Mouse (Mus musculus): ENCODE measurements around the gene Wdr82. TPM values are rescaled to one million over a fixed set of nuclear protein-coding genes. Genes with fewer than 3 reads are reported as not detected.

Gene Wdr82
- total and polyA plus RNA-seq, 3 experiments, result 70.4 to 131 (median 100) TPM

- Histone ChIP-seq H3K79me2 (replicated peaks; ENCODE audit: control insufficient read depth, extremely low read depth, insufficient read depth, poor library complexity, severe bottlenecking) (peaks cover 2% of the 10 kb centered on the region; the same call in 1 of the 2 replicates), H3K4me1 (ENCODE audit: control insufficient read depth in 1 of 2, insufficient read depth in 2 of 2) (peaks cover 8 to 49% of the 10 kb centered on the region in 2 experiments), H3K9me3 (replicated peaks; ENCODE audit: low read length) (no peaks in the 10 kb centered on the region), H3K36me3 (replicated peaks in 1 of 2; ENCODE audit: control insufficient read depth in 1 of 2, insufficient read depth in 1 of 2, low read length in 1 of 2) (peaks cover 77 to 86% of the 10 kb centered on the region in 2 experiments), H3K27ac (ENCODE audit: insufficient read depth, low read depth) (no peak overlapping the region), H3K27me3 (replicated peaks) (no peaks in the 10 kb centered on the region), H3K4me2 (ENCODE audit: insufficient read depth, low read depth, poor library complexity, severe bottlenecking) (no peak overlapping the region), H3K4me3 (replicated peaks in 1 of 3; ENCODE audit: low read depth in 2 of 3, low read length in 2 of 3, poor library complexity in 1 of 3) (no peak overlapping the region), H3K9ac (ENCODE audit: insufficient read depth, low read depth) (no peak overlapping the region)
- DNase-seq (ENCODE audit: extremely low read depth), result no peak
- dilution Hi-C loops (cut with MboI; ENCODE audit: extremely low pct_ligation_motif_present, extremely low pct_unique_long_range_greater_than_20kb, low sequenced_read_pairs) (no loop called here), in situ Hi-C loops (cut with MboI; ENCODE audit: low pct_ligation_motif_present, low pct_unique_long_range_greater_than_20kb, low sequenced_read_pairs) (no loop called here)
- TF ChIP-seq ELF1 (IDR thresholded peaks at IDR 0.05; ENCODE audit: low read depth, low read length), result no peak
- TF ChIP-seq ZC3H11A (IDR thresholded peaks at IDR 0.05; ENCODE audit: low read depth, low read length), result no peak
- no peak for TF ChIP-seq E2F4 (IDR thresholded peaks at IDR 0.05; ENCODE audit: insufficient replicate concordance, low read depth, low read length)
- TF ChIP-seq EP300 (IDR thresholded peaks at IDR 0.05; ENCODE audit: low read length), result no peak
- TF ChIP-seq JUN (IDR thresholded peaks at IDR 0.05; ENCODE audit: insufficient read depth, low read depth, low read length), result no peak
- no peak for TF ChIP-seq RCOR1 (conservative IDR thresholded peaks at IDR 0.05; ENCODE audit: low read depth, low read length)
- TF ChIP-seq NRF1 (IDR thresholded peaks at IDR 0.05; ENCODE audit: low read depth, low read length), result no peak
- TF ChIP-seq PAX5 (IDR thresholded peaks at IDR 0.05; ENCODE audit: low read length), result no peak
- no peak for TF ChIP-seq RAD21 (IDR thresholded peaks at IDR 0.05; ENCODE audit: low read depth, low read length)
- TF ChIP-seq MAZ (IDR thresholded peaks at IDR 0.05; ENCODE audit: low read depth, low read length), result no peak
- TF ChIP-seq TBP (conservative IDR thresholded peaks at IDR 0.05; ENCODE audit: low read depth, low read length), result no peak
- no peak for TF ChIP-seq USF2 (conservative IDR thresholded peaks at IDR 0.05; ENCODE audit: low read depth, low read length)
- TF ChIP-seq TCF12 (IDR thresholded peaks at IDR 0.05; ENCODE audit: low read depth, low read length), result no peak
These were observed 21.3 kb downstream of the Wdr82 start for GRCm38 (mm10) chr9:106192024-106192423.

GRCm38 (mm10) chr9:106192998-106193397 is 22.3 kb downstream of the Wdr82 start:
- peaks cover 5% of the 10 kb centered on the region; the same call in 1 of the 2 replicates for H3K79me2 ChIP-seq (replicated peaks; ENCODE audit: control insufficient read depth, extremely low read depth, insufficient read depth, poor library complexity, severe bottlenecking)
- H3K4me1 ChIP-seq (ENCODE audit: control insufficient read depth in 1 of 2, insufficient read depth in 2 of 2), result peaks cover 18 to 59% of the 10 kb centered on the region in 2 experiments
- dilution Hi-C loops (cut with MboI; ENCODE audit: extremely low pct_ligation_motif_present, extremely low pct_unique_long_range_greater_than_20kb, low sequenced_read_pairs), result no loop called here
- peaks cover 70 to 85% of the 10 kb centered on the region in 2 experiments for H3K36me3 ChIP-seq (replicated peaks in 1 of 2; ENCODE audit: control insufficient read depth in 1 of 2, insufficient read depth in 1 of 2, low read length in 1 of 2)
- no peak overlapping the region for H3K4me2 ChIP-seq (ENCODE audit: insufficient read depth, low read depth, poor library complexity, severe bottlenecking)
- no peak overlapping the region for H3K9ac ChIP-seq (ENCODE audit: insufficient read depth, low read depth)
- H3K4me3 ChIP-seq (replicated peaks in 1 of 3; ENCODE audit: low read depth in 2 of 3, low read length in 2 of 3, poor library complexity in 1 of 3), result no peak overlapping the region
- H3K9me3 ChIP-seq (replicated peaks; ENCODE audit: low read length), result no peaks in the 10 kb centered on the region
- in situ Hi-C loops (cut with MboI; ENCODE audit: low pct_ligation_motif_present, low pct_unique_long_range_greater_than_20kb, low sequenced_read_pairs), result no loop called here
- TF ChIP-seq SMC3 (IDR thresholded peaks at IDR 0.05; ENCODE audit: low read depth, low read length) (peak; percentile 19; the same call in 1 of the 2 replicates), HCFC1 (IDR thresholded peaks at IDR 0.05; ENCODE audit: low read depth, low read length) (no peak), BHLHE40 (IDR thresholded peaks at IDR 0.05; ENCODE audit: low read depth, low read length) (0 out of 2 replicates have a peak, but pooled peaks have one; percentile 16), SIN3A (IDR thresholded peaks at IDR 0.05; ENCODE audit: low read length) (peak; percentile 59; the same call in 1 of the 2 replicates), TCF12 (IDR thresholded peaks at IDR 0.05; ENCODE audit: low read depth, low read length) (peak; percentile 20; the same call in 1 of the 2 replicates), EP300 (IDR thresholded peaks at IDR 0.05; ENCODE audit: low read length) (peak; percentile 79), CHD2 (IDR thresholded peaks at IDR 0.05; ENCODE audit: low read length) (peak; percentile 29; the same call in 1 of the 2 replicates), POLR2AphosphoS2 (IDR thresholded peaks at IDR 0.05; ENCODE audit: low read depth, low read length) (no peak), MAX (IDR thresholded peaks at IDR 0.05; ENCODE audit: low read length) (peak; percentile 39; the same call in 1 of the 2 replicates), ETS1 (conservative IDR thresholded peaks at IDR 0.05; ENCODE audit: low read depth, low read length) (peak; percentile 23; the same call in 1 of the 2 replicates), TBP (conservative IDR thresholded peaks at IDR 0.05; ENCODE audit: low read depth, low read length) (peak; percentile 52; the same call in 1 of the 2 replicates), PAX5 (IDR thresholded peaks at IDR 0.05; ENCODE audit: low read length) (no peak), POLR2A (IDR thresholded peaks at IDR 0.05; ENCODE audit: low read depth, low read length) (0 out of 2 replicates have a peak, but pooled peaks have one; percentile 12), ZMIZ1 (IDR thresholded peaks at IDR 0.05; ENCODE audit: low read depth, low read length) (no peak), MAFK (IDR thresholded peaks at IDR 0.05; ENCODE audit: insufficient replicate concordance, low read length) (no peak), IRF4 (IDR thresholded peaks at IDR 0.05; ENCODE audit: low read depth, low read length) (peak; percentile 34; the same call in 1 of the 2 replicates), ELF1 (IDR thresholded peaks at IDR 0.05; ENCODE audit: low read depth, low read length) (peak; percentile 16; the same call in 1 of the 2 replicates)
- no peaks in the 10 kb centered on the region for H3K27me3 ChIP-seq (replicated peaks)
- peak overlapping the region; percentile 69 for H3K27ac ChIP-seq (ENCODE audit: insufficient read depth, low read depth)
- DNase-seq (ENCODE audit: extremely low read depth), result peak; percentile 80
